Mouse (Mus musculus): ENCODE data around the gene Tmed4. TPM values are rescaled to one million over a fixed set of nuclear protein-coding genes. Genes with fewer than 3 reads are reported as not detected.
"Not testable (repeated sequence)": the region's sequence is repeated elsewhere in the genome, so short reads cannot be mapped to it uniquely, and the experiment has no call there.

The Tmed4 gene
- total and polyA plus RNA-seq, 3 experiments, result 113 to 154 (median 118) TPM

DNA sequence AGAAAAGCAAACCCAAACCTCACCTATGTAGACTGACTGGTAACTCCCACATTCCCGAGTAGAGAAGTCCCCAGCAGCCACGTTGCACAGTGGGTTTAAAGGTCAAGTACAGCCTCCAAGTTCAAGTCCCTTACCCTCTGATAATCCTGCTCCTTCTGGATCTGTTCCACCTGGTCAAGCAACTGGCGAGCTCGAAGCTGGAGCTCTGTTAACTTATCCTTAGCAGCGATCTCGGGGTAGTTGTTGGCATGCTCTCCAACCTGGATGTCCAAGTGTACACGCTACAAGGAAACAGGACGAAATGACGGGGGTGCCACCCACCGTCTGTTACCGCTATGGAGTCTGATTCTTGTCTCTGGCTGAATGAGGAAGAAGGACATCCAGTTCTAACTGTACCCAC lies 1.1 kb downstream of the Tmed4 start:
- no peak for DNase-seq

DNA sequence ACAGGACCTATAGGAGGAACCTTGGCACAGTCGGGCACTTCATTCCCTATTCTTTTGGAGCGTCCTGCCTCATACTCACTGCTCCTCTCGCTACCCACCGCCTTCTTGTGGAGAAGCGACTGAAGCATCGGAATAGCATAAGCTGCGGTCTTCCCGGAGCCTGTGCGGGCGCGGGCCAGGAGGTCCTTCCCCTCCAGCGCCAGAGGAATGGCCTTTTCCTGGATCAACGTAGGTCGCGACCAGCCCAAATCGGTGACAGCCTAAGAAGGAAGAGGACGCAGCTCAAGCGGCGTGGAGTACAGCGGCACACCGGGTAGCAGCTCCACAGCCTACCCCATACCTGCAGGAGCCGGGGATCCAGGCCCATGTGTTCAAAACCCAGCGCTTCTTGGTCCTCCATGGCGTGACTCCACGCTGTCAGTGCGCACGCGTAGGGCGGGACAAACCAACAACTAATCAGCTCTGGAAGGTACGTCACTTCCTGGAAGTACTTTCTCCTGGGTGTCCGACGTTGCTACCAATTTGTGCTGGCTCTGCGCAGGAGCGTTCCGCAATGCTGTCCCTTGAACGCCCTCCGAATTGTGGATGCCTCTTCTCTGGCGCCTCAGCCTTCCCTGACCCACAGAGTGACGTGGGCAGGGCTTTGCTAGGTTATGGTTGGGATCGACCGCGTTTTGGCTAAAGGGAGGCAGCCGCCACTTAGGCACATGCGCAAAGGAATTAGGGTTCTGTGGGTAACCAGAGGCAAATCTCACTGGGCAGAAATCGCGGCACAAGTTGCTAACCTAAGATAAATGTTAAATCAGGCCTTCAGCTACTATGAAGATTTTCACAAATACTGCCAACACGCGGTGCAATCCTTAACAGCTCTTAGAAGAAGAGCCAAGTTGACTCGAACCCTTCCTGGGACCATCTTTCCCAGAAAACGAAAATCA lies 7.1 kb downstream of the Tmed4 start, which contains the start of gene Ddx56:
Gene Ddx56, minus strand, starts transcription at position 453 of the 935 bp plus-strand sequence.
- peak; percentile 94 for DNase-seq

DNA sequence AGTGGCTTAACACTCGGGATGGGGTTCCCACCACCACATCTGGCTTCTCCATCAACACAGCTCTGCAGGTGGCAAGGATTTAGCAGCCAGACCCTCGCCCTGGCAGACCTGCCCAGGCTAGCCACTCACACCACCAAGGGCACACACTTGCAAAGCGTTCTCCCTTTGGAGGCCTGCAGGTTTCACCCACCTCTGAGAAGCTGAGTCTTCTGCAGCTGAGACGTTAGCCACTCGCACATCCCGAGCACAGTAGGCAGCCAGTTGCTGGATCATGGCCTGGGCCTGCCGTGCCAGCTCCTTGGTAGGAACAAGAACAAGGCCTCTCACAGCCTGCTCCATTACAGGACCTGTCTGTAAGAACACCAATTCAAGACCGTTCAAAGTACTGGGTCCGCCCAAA lies 8.0 kb downstream of the Tmed4 start:
- DNase-seq, result no peak

DNA sequence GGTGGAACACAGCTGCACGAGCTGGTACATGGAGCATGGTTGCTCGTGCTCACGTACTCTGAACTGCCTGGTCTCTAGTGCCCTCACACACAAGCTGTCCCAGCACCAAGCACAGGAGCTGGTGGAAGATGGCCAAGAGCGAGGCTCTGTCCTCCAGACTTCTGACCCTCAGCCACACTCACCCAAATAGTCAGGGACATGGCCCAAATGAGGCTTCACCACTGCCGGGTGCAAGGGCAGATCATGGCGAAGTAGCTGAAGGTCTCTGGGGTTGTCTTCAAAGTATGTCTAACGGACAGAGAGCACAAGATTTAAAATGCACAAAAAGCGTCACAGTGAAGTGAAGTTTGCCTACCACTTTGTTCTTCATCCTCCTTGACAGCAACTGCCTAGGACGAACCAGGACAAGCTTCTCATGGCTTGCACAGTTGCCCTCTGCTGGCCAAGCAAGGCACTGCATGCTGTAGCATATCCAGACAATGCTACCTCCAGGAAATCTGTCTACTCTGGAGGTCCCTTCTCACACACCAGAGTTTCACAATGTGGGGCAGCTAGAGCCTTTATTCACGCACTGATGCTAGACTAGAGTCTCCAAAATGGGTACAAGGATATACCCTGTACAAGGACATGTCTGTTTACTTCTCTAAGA lies 13.1 kb downstream of the Tmed4 start:
- DNase-seq, result peak; percentile 56

DNA sequence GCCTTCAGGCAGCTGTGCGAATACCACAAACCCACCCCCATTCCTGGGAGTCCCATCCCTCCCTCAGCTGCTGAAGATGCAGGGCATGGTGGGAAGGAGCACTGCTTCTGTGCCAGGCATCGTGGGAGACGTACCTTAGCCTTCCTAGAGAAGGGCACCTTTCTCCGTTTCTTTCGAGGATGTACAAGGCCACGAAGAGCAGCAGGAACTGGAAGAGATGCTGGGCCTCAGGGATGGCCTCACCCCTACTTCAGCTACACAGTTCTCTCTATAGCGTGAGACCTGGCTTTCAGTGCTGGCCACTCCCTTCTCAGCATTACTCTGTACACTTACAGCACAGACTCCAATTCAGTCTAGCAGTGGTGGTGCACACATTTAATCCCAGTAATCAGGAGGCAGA lies 15.3 kb downstream of the Tmed4 start:
- DNase-seq, result no peak

DNA sequence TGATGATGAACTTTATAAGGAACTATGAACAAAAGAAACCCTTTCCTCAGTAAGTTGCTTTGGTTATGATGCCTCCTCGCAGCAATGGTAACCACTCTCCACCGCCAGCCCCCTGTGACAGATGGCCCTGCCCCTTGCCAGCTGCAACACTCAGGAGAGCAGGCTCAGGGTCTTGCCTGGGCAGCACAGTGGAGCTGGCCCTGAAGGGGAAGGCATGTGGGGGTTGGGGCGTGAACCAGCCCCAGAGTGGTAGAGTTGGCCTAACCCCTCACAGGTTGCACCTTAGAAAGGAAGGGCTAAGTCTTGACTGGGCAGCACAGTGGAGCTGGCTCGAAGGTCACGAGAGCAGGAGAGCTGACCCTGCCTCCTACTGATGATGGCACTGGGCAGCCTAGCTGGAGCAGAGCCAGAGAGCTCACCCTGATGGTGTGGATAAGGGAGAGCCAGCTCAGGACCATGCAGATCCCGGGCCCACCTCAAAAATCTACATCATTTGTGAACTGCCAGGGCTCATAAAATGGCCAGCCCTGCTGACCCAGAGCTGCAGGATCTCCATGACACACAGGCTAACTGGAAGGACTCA lies 18.1 kb downstream of the Tmed4 start:
- peak; percentile 37 for DNase-seq

DNA sequence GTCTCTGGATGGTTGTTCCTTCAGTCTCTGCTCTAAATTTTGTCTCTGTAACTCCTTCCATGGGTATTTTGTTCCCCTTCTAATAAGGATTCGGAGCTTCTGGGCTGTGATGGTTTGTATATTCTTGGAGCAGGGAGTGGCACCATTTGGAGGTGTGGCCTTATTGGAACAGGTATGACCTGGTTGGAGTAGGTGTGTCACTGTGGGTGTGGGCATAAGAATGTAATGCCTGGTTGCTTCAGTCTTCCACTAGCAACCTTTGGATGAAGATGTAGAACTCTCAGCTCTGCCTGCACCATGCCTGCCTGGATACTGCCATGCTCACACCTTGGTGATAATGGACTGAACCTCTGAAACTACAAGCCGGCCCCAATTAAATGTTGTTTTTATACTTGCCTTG lies 20.1 kb downstream of the Tmed4 start:
- not testable (repeated sequence) for DNase-seq

DNA sequence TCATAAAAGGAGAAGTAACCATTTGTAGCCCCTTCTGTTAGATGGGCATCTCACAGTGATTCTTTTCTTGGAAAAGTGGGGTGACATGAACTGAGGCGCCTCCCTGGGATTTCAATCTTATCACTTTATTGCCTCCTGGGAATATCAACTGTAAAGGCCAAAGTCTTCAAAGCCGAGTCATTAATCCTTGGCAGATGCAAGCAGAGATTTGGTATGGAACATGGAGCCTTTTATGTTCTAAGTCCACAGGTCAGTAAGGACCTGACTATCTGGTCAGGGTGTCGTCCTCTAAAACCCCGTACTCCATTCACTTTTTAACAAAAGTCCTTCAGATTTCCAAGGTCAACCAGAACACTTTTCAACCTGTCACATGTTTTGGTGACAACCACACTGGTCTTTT lies 21.8 kb downstream of the Tmed4 start:
- no peak for DNase-seq

DNA sequence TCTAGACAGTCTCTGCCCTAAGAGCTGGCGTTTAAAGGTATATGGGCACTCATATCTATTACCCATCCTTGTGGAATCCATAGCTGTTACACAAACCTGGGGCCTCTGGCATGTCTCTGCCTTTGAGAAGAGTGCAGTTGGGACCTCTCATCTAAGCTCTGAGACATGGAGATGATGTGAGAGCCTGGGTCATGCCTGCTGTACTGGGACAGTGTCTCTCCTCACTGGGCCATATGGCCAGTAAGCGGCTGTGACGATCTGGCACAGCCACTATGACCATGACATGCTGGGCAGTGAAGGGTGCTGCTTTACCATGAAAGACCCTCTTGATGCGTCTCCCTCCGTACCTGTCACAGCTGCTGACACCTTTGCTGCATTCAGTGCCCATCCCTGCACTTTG lies 22.4 kb downstream of the Tmed4 start:
- DNase-seq, result no peak

DNA sequence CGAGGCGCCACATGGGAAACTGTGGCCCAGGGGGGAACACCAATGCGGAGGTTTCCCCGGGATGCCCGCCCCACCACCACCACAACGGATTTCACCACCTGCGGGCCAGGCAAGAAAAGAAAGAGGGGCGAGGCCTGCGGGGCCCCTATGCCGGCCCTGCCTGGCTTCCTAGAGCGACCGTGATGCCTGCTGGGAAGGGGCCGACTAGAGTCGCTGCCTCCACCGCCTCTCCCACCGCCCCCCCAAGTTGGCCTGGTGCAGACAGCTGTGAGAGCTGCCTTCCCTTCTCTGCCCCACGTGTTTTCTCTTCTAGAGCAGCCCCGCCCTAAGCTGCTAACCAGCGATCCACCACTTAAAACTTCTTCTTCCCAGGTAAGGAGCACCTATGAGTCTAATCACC lies 30.0 kb downstream of the Tmed4 start:
- DNase-seq, result no peak

DNA sequence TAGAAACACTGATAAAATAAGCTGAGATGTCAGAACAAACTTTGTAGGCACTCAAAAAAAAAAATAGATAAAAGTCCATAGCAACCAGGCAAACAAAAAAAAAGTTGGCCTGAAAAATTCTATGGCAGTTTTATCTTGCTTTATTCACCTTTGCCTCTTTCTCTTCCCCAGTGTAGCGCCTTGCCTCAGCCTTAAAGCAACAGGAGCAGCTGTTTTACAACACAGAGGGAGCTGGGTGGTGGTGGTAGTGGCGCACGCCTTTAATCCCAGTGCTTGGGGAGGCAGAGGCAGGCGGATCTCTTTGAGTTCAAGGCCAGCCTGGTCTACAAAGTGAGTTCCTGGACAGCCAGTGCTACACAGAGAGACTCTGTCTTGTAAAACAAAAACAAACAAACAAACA lies 41.6 kb downstream of the Tmed4 start:
- no peak for DNase-seq

DNA sequence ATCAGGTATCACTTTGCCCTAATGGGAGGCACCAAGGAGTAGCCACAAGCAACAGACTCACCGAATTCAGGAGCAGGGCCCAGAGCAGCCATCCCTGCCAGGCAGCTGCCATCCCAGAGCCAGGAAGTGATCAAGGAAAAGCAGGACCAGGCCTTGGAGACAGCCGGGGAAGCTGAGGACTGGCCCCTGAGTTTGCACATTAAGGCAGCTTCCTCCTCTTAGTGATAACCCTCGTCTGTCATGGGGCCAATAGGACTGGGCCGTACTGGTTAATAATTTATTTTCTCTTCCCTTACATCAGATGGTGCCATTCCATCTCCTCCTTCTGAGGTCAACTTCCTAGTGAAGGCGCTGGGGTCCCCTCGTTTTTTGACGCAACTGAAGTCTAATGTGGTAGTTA lies 44.7 kb downstream of the Tmed4 start, which contains the start of gene Npc1l1:
Gene Npc1l1, minus strand, starts transcription at position 132 of the 400 bp plus-strand sequence.
- no peak for DNase-seq

DNA sequence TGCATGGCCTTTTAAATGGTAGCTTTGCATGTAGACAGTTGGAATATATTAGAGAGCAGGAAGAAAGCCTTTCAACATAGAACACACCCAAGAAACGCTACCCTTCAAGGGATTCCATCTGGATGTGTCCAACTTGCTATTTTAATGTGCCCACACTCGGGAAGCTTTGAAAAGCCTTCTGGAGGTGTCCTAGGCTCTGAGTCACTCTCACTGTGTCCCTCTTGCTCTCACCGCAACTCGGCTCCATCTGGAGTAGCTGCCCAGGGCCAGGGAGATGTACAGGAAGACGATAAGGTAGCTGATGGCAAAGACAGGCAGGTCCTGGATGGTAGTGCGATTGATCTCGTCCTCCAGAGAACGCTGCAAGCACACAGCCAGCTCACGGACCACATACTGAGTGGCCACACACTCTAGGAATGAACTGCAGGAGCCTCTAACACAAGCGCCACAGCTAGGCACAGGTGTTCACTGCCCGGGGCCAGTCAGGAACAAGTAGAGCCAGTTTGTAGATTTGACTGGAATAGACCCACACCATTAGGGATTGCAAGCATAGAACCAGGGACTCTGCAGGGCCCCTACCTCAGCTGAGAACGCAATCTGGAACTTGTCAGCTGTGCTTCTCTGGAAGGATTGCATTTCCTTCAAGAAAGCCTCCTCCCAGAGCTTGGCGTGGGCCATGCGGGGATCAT lies 50.0 kb downstream of the Tmed4 start:
- no peak for DNase-seq

DNA sequence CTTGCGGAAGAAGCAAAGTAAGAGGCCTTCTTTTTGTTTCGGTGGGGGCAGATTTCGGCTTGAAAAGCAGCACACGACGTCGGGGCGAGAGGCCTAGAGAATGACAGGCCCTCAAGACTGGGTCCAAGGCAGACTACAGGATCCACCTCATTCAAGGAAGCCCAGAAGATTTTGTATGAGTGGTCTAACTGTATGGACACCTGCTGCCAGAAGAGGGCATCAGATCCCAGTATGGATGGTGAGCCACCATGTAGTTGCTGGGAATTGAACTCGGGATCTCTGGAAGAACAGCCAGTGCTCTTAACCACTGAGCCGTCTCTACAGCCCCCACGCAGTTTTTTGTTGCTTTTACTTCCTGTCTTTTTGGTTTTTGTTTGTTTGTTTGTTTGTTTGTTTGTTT lies 52.5 kb downstream of the Tmed4 start:
- DNase-seq, result no peak

Other genes starting within 250 kb of the Tmed4 start
- 10 to 100 TPM; 11.1 to 16.2 TPM for gene Camk2b, start 208.5 kb downstream of the Tmed4 start, total RNA-seq (2021)
- gene Camk2b, start 208.5 kb downstream of the Tmed4 start, polyA plus RNA-seq (2012; rRNA removed), result 10.2 and 12.0 TPM in 2 replicates
- gene A730071L15Rik, start 74.8 kb downstream of the Tmed4 start, total RNA-seq (2021), result under 1 TPM; 0.23 to 0.35 TPM
- gene A730071L15Rik, start 74.8 kb downstream of the Tmed4 start, polyA plus RNA-seq (2012; rRNA removed), result not detected in 2 replicates
- gene Nudcd3, start 74.5 kb downstream of the Tmed4 start, total RNA-seq (2021), result 10 to 100 TPM; 51.3 to 69.0 TPM
- 34.2 and 37.5 TPM in 2 replicates for gene Nudcd3, start 74.5 kb downstream of the Tmed4 start, polyA plus RNA-seq (2012; rRNA removed)
- not detected for gene Npc1l1, start 44.7 kb downstream of the Tmed4 start, total RNA-seq (2021)
- gene Npc1l1, start 44.7 kb downstream of the Tmed4 start, polyA plus RNA-seq (2012; rRNA removed), result 0.18 and 0.32 TPM in 2 replicates
- 10 to 100 TPM; 44.9 to 51.8 TPM for gene Ddx56, start 7.1 kb downstream of the Tmed4 start, total RNA-seq (2021)
- 23.7 and 27.6 TPM in 2 replicates for gene Ddx56, start 7.1 kb downstream of the Tmed4 start, polyA plus RNA-seq (2012; rRNA removed)
- gene Ogdh, start 16.8 kb upstream of the Tmed4 start, total RNA-seq (2021), result 100 to 1,000 TPM; 601 to 682 TPM
- 227 and 333 TPM in 2 replicates for gene Ogdh, start 16.8 kb upstream of the Tmed4 start, polyA plus RNA-seq (2012; rRNA removed)
- 10 to 100 TPM; 50.5 to 52.8 TPM for gene Zmiz2, start 114.2 kb upstream of the Tmed4 start, total RNA-seq (2021)
- gene Zmiz2, start 114.2 kb upstream of the Tmed4 start, polyA plus RNA-seq (2012; rRNA removed), result 71.1 and 85.0 TPM in 2 replicates
- gene Ppia, start 140.6 kb upstream of the Tmed4 start, total RNA-seq (2021), result 1,000 to 10,000 TPM; 1,264 to 1,797 TPM
- gene Ppia, start 140.6 kb upstream of the Tmed4 start, polyA plus RNA-seq (2012; rRNA removed), result 237 and 265 TPM in 2 replicates
- 10 to 100 TPM; 39.2 to 86.1 TPM for gene H2afv, start 169.6 kb upstream of the Tmed4 start, total RNA-seq (2021)
- gene H2afv, start 169.6 kb upstream of the Tmed4 start, polyA plus RNA-seq (2012; rRNA removed), result 15.0 and 17.4 TPM in 2 replicates
- 10 to 100 TPM; 48.9 to 58.7 TPM for gene Purb, start 201.0 kb upstream of the Tmed4 start, total RNA-seq (2021)
- 10.1 and 11.0 TPM in 2 replicates for gene Purb, start 201.0 kb upstream of the Tmed4 start, polyA plus RNA-seq (2012; rRNA removed)
- 1 to 10 TPM; 2.1 to 2.6 TPM for gene Myo1g, start 246.1 kb upstream of the Tmed4 start, total RNA-seq (2021)
- 3.8 and 4.7 TPM in 2 replicates for gene Myo1g, start 246.1 kb upstream of the Tmed4 start, polyA plus RNA-seq (2012; rRNA removed)